Mouse (Mus musculus): ENCODE measurements around the gene Lamb3.

The Lamb3 gene

DNA sequence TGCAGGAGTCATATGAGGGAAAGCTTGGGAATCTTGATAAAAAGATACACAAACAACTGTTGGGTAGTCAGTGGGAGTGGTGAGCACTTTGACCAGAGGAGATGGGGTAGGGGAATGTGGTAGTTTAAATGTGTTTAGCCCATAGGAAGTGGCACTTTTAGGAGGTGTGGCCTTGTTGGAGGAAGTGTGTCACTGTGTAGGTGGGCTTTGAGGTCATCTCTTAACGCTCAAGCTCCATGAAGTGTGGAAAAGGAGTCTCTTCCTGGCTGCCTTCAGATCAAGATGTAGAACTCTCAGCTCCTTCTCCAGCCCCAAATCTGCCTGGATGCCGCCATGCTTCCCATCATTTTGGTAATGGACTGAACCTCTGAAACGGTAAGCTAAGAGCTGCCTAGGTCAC is at the start of gene Lamb3:
Lamb3 (plus strand) TSS at position 197 of the 400 bp plus-strand sequence.
- DNase-seq (ENCODE audit: low read depth, low spot score): no peak

DNA sequence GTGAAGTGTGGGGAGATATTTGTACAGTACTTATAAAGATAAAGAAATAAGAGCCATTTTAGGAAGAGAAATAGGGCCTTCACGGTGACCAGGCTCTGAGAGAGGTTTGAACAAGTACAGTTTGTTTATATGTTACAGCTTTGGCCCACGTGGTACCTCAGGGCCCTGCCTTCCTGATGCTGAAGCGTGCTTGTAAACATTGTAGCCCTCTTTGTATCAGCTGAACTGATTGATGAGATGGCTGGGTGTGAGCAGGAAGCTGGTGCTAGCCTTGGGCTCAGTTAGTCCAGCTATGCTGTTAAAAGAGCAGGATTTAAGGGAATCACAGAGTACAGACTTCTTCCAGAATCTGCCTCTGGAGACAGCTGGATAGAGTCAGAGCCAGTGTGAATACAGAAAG is 48.3 kb upstream of the Lamb3 start:
- DNase-seq (ENCODE audit: low read depth, low spot score): no peak

- DNase-seq (ENCODE audit: low read depth, low spot score): no peak
Measured at GRCm38 (mm10) chr1:193159613-193160012, 47.9 kb upstream of the Lamb3 start.

GRCm38 (mm10) chr1:193160317-193161032 is 47.0 kb upstream of the Lamb3 start:
- no peak for DNase-seq (ENCODE audit: low read depth, low spot score)

DNA sequence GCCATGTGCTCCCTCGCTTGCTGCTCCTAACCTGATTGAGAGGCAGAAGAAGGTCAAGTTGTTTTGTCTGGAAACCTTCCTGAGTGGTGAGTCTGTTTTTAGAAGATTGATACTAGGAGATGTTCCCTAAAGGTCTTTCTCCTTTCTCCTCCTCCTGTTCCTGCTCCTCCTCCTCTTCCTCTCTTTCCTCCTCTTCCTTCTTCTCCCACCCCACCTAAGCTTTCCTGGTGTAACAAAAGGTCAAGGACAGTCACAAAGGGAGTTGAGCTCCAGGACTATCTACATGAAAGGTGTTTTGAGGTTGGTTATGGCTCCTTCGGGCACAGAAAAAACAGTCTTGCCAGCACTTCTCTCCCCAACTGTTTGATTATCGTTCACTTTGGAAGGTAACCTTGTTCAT is 39.8 kb upstream of the Lamb3 start, which contains the start of gene A130010J15Rik:
A130010J15Rik (plus strand) TSS at position 301 of the 400 bp plus-strand sequence.
- no peak for DNase-seq (ENCODE audit: low read depth, low spot score)

DNA sequence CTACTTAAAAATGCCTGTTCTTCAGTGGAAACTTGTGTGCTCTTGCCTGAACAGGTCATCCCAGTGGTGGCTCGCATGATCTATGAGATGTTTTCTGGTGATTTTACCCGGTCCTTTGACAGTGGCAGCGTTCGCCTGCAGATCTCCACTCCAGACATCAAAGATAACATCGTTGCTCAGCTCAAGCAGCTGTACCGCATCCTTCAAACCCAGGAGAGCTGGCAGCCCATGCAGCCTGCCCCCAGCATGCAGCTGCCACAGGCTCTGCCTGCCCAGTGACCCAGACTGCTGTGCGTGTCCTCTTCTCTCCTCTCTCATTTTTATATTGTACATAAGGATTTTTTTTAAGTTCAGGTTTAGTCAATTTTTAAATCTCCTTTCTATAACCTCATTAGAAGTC is 38.3 kb upstream of the Lamb3 start:
- DNase-seq (ENCODE audit: low read depth, low spot score): no peak

DNA sequence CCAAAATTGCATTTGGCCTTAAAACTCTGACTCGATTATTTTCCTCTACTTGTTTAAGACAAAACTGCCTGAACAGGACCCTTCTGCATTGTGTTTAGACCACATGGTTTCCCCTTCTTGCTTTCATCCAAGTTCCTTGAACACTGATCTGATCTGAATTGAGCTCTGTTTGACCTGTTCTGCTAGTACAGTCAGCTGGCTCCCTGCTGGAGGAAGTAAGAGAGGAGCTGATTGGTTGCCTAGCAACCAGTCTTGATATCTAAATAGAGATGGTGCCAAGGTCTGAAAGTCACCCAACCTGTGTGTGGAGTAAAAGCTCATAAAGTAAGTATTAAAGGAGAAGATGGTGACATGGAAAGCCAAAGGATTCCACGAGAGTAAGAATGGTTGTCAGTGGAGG is 37.6 kb upstream of the Lamb3 start:
- DNase-seq (ENCODE audit: low read depth, low spot score): peak; percentile 35

- peak; percentile 99 for DNase-seq (ENCODE audit: low read depth, low spot score)
Measured at GRCm38 (mm10) chr1:193172991-193173809, 34.3 kb upstream of the Lamb3 start.

GRCm38 (mm10) chr1:193173810-193174129 is 33.7 kb upstream of the Lamb3 start:
- DNase-seq (ENCODE audit: low read depth, low spot score): no peak

- DNase-seq (ENCODE audit: low read depth, low spot score): no peak
Measured at GRCm38 (mm10) chr1:193174143-193174733, 33.3 kb upstream of the Lamb3 start.

DNA sequence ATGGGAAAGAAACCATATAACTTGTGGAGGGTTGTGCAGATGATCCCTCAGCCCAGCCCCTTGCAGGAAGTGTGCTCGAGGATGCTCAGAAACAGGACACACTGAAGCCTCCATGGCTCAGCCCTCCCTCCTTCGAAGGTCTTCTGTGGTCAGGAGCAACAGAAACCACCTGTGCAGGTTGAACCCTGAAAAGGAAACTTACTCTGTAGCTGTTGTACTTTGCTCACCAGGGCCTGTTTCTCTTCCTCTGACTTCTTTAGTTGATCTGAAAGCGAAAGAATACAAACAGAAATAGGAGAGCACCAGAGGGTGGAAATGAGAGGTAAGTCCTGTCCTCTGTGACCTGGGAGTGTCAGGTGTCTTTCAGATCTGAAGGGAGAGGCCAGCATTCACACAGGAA is 26.4 kb upstream of the Lamb3 start:
- DNase-seq (ENCODE audit: low read depth, low spot score): no peak

DNA sequence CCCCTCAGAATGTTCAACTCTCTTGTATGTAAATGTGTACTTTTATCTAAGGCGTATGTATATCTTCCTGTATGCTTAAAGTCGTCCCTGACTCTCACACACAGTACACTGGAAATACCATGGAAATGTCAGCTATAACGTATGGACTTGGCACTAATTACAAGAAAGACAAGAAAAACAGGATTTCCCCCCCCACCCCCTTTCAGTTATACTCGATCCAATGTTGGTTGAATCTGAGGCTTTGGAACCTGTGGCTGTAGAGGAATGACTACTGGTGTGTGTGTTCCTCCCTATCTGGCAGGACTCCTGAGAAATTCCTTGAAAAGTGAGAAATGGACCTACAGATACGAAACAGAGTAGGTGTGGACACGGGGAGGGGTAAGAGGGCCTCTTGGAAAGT is 19.2 kb upstream of the Lamb3 start:
- no peak for DNase-seq (ENCODE audit: low read depth, low spot score)

DNA sequence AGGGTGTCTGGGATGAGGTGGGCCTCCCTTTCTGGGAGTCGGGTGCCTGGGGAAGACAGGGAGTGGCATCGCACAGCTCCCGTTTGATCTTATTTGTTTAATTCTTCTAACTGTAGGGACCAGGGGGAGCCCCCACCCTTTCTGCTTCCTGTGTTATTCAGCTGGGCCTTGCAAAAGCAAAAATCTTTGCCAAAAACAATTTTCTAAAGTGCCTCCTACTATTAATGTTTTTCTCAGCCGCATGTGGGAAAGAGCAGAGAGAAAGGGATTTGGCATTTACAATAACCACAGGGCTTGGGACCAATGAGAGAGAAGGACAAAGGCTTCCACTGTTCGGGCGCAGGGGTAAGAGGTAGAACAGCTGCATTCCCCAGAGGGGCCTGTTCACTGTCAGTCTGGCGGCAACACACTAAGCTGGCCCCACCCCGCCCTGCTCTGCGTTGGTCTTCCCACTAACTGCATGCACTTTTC is 18.3 kb upstream of the Lamb3 start:
- peak; percentile 35 for DNase-seq (ENCODE audit: low read depth, low spot score)

- DNase-seq (ENCODE audit: low read depth, low spot score): no peak
Measured at GRCm38 (mm10) chr1:193189771-193190170, 17.7 kb upstream of the Lamb3 start.

GRCm38 (mm10) chr1:193191675-193192283 is 15.7 kb upstream of the Lamb3 start:
- DNase-seq (ENCODE audit: low read depth, low spot score): no peak

DNA sequence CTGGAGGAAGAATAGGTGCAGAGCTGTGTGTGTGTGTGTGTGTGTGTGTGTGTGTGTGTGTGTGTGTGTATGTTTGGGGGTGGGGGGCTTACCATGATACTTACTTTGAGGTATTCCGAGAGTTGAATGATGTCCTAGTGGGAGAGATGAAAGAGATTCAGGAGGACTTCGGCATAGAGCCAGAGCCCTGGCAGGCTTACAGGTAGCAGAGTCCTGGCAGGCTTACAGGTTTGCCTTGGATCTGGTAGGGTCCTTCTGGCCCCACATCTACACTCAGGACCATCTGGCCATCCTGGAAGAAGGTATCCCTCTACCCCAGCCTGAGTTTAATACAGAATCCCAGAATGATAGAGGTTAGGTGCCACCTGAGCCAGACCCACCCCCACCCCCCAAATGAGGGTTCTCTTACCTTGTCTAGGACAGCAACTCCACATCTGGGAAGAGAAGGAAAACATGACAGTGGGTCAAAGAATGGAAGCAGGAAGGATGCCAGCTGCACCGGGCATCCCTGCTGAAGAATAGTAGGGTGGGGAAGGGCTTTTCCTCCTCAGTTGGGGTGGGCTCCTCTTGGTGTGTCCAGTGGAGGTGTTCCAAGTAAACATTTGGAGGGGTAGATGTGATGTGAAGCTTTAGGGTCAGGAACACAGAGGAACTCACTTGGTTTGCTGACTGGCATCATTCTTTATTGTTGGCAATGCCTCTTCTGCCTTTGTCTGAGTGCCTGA is 12.9 kb upstream of the Lamb3 start:
- no peak for DNase-seq (ENCODE audit: low read depth, low spot score)

- no peak for DNase-seq (ENCODE audit: low read depth, low spot score)
Measured at GRCm38 (mm10) chr1:193195169-193195810, 12.2 kb upstream of the Lamb3 start.

DNA sequence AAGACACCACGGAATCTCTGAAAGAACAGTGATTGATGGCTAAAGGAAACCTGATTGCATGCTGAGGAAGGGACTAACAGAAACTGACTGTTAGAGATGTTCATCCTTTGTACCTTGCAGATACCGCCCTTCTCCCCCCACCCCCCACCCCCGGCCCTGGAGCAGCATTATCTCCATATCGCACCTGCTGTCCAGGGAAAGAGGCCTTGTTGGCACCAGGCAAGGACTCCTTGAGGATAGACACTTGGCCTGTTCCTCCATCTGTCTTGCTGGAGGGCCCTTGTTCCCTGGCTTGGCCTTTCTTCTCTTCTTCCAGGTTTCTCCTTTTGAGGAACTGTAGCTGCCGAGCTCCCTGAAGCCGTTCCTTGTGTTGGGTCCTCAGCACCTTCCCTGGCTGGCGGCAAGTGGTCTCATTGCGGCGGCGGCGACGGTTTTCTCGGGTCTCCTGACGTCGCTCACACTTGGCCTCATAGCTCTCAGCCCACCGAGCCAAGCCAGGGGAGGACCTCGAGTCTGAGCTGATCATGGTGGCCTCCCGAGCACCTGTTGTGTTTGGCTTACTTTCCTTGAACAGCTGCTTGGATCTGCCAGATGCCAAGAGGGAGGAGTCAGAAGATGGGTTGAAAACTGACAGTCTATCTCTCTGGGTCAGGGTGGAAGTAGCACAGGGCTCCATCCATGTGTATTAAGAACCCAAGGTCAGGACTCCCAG is 9.8 kb upstream of the Lamb3 start:
- no peak for DNase-seq (ENCODE audit: low read depth, low spot score)

GRCm38 (mm10) chr1:193198312-193198711 is 9.2 kb upstream of the Lamb3 start:
- DNase-seq (ENCODE audit: low read depth, low spot score): no peak

DNA sequence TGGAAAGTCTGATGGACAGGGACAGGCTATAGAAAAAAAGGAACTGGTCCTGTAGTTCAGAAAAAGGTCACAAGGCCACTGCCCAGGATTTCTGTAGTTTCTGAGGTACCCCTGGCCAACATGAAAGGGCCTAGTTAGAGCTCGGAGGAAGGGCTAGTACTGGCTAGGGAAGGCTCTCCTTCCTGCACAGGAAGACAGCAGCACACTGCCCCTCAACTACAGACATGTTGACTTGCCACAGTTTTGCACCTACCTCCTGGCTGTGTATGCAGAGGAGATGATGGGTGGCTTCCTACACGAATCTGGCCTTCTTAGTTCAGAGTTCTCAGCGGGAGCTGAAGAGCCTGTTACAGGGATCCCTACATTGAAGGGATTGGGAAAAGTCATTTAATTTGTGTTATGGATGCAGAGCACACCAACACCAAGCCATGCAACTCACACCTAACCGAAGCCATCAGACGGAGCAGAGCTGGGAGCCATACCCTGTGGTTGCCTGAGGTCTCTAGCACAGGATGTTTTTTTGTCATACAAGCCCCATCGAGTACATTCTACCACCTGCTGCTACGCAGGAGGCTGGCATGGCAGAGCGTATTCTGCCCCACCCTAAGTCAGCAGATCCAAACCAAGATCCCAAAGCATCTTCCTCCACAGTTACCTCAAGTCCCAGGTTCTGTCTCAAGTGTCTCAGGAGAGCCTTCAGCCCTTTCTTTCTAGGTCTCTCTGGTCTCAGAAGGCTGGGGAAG is 6.7 kb upstream of the Lamb3 start:
- DNase-seq (ENCODE audit: low read depth, low spot score): no peak
